Mouse (Mus musculus) heart, postnatal 14 days (tissue): ENCODE data around the gene Rsg1. TPM values are rescaled to one million over a fixed set of nuclear protein-coding genes. Genes with fewer than 3 reads are reported as not detected.

ENCODE experiments used
- DNase-seq, 2 experiments: peaks; one replicate each; pipeline ENCODE4 v3.0.0; 2021 to 2022
- intact Hi-C: fragments of 180-260 bp; cut with DNase I; formaldehyde crosslinking; loops from one replicate; pipeline ENCODE4 v1.15.1; 2025
- total RNA-seq, 2 experiments: library from RNA; stranded (reverse); gene quantifications; 2 replicates each; pipeline ENCODE4 v1.2.3; 2021

Rsg1 gene
- total RNA-seq, 2 experiments from 2014 or later: 0.68 to 0.86 TPM

- DNase-seq: no peak
- intact Hi-C loops: no loop called here
Measured at GRCm38 (mm10) chr4:141270201-141270940, 56.6 kb downstream of the Rsg1 start.

GRCm38 (mm10) chr4:141271228-141271627, 57.5 kb downstream of the Rsg1 start:
- intact Hi-C loops: no loop called here

GRCm38 (mm10) chr4:141271721-141272120, 58.0 kb downstream of the Rsg1 start:
- intact Hi-C loops: no loop called here
- no peak for DNase-seq

More at GRCm38 (mm10) chr4:141271228-141271627, 57.5 kb downstream of the Rsg1 start:
- no peak for DNase-seq

GRCm38 (mm10) chr4:141272878-141273277, 59.1 kb downstream of the Rsg1 start:
- DNase-seq: no peak
- intact Hi-C loops: loop anchor here (1.0 kb wide), 1 partner anchor 90 kb away; no protein-coding TSS in a partner anchor

- intact Hi-C loops: loop anchor here (1.0 kb wide), 1 partner anchor 90 kb away; no protein-coding TSS in a partner anchor
- DNase-seq: peak; percentile 94 to 96
Measured at GRCm38 (mm10) chr4:141273296-141273695, 59.5 kb downstream of the Rsg1 start.

GRCm38 (mm10) chr4:141274485-141275341, 61.0 kb downstream of the Rsg1 start:
- intact Hi-C loops: no loop called here
- DNase-seq: no peak

Other genes with a start within 250 kb of the Rsg1 start
- 10 to 100 TPM; 20.7 to 21.7 TPM for gene Atp13a2, start 227.1 kb upstream of the Rsg1 start, total RNA-seq
- gene Mfap2, start 203.5 kb upstream of the Rsg1 start, total RNA-seq: 10 to 100 TPM; 24.5 to 28.1 TPM
- gene Crocc, start 153.4 kb upstream of the Rsg1 start, total RNA-seq: 1 to 10 TPM; 6.0 to 6.2 TPM
- 10 to 100 TPM; 22.2 to 22.6 TPM for gene Necap2, start 135.6 kb upstream of the Rsg1 start, total RNA-seq
- gene Spata21, start 125.6 kb upstream of the Rsg1 start, total RNA-seq: not detected
- gene Szrd1, start 74.2 kb upstream of the Rsg1 start, total RNA-seq: 10 to 100 TPM; 87.6 to 91.4 TPM
- gene Fbxo42, start 66.0 kb upstream of the Rsg1 start, total RNA-seq: 10 to 100 TPM; 13.0 to 13.5 TPM
- 10 to 100 TPM; 20.7 TPM for gene Arhgef19, start 25.5 kb downstream of the Rsg1 start, total RNA-seq
- gene Epha2, start 87.3 kb downstream of the Rsg1 start, total RNA-seq: 1 to 10 TPM; 8.0 to 8.9 TPM
- under 1 TPM; 0.15 to 0.65 TPM for gene Fam131c, start 154.3 kb downstream of the Rsg1 start, total RNA-seq
- not detected for gene Clcnka, start 184.8 kb downstream of the Rsg1 start, total RNA-seq
- 1 to 10 TPM in 1 of 2 experiments, under 1 TPM in 1; 0.83 to 1.5 TPM for gene Clcnkb, start 202.1 kb downstream of the Rsg1 start, total RNA-seq
- 100 to 1,000 TPM; 760 to 902 TPM for gene Hspb7, start 206.8 kb downstream of the Rsg1 start, total RNA-seq
- gene Srarp, start 222.1 kb downstream of the Rsg1 start, total RNA-seq: under 1 TPM; 0.34 to 0.43 TPM
- 10 to 100 TPM; 20.8 to 21.2 TPM for gene Zbtb17, start 230.7 kb downstream of the Rsg1 start, total RNA-seq